Mouse (Mus musculus) kidney, adult 8-10 months (tissue): ENCODE data around the gene Pgm5.

Source experiments
- DNase-seq, 2 experiments: peaks; one replicate each; pipeline ENCODE4 v3.0.0; 2022

Pgm5 gene

GRCm38 (mm10) chr19:24865436-24865835 is 3.8 kb upstream of the Pgm5 start:
- DNase-seq: no peak

GRCm38 (mm10) chr19:24861276-24861611 is 411 bp downstream of the Pgm5 start:
- DNase-seq: no peak

- DNase-seq: no peak
Observed at GRCm38 (mm10) chr19:24851456-24852315, 10.0 kb downstream of the Pgm5 start.

- no peak for DNase-seq
Observed at GRCm38 (mm10) chr19:24848844-24849243, 12.8 kb downstream of the Pgm5 start.

GRCm38 (mm10) chr19:24848345-24848744 is 13.3 kb downstream of the Pgm5 start:
- DNase-seq: no peak

GRCm38 (mm10) chr19:24845007-24845546 is 16.6 kb downstream of the Pgm5 start:
- no peak for DNase-seq

- peak; percentile 7 to 42 for DNase-seq
Observed at GRCm38 (mm10) chr19:24842080-24842479, 19.6 kb downstream of the Pgm5 start.

GRCm38 (mm10) chr19:24824517-24824916 is 37.1 kb downstream of the Pgm5 start:
- no peak for DNase-seq

- DNase-seq: no peak
Observed at GRCm38 (mm10) chr19:24815661-24816221, 45.9 kb downstream of the Pgm5 start.

GRCm38 (mm10) chr19:24812861-24813293 is 48.8 kb downstream of the Pgm5 start:
- no peak for DNase-seq

- no peak for DNase-seq
Observed at GRCm38 (mm10) chr19:24812106-24812810, 49.4 kb downstream of the Pgm5 start.

- no peak for DNase-seq
Observed at GRCm38 (mm10) chr19:24811451-24811850, 50.2 kb downstream of the Pgm5 start.

- DNase-seq: no peak
Observed at GRCm38 (mm10) chr19:24806013-24806412, 55.6 kb downstream of the Pgm5 start.

- peak; percentile 1 to 2 for DNase-seq
Observed at GRCm38 (mm10) chr19:24797606-24798005, 64.0 kb downstream of the Pgm5 start.

- DNase-seq: no peak
Observed at GRCm38 (mm10) chr19:24794350-24794749, 67.3 kb downstream of the Pgm5 start.

- DNase-seq: no peak
Observed at GRCm38 (mm10) chr19:24793545-24794139, 68.0 kb downstream of the Pgm5 start.

- no peak for DNase-seq
Observed at GRCm38 (mm10) chr19:24792876-24793275, 68.8 kb downstream of the Pgm5 start.

- DNase-seq: no peak
Observed at GRCm38 (mm10) chr19:24785898-24786297, 75.8 kb downstream of the Pgm5 start.

GRCm38 (mm10) chr19:24785056-24785675 is 76.5 kb downstream of the Pgm5 start:
- DNase-seq: no peak

- DNase-seq: no peak
Observed at GRCm38 (mm10) chr19:24783736-24784135, 77.9 kb downstream of the Pgm5 start.

- no peak for DNase-seq
Observed at GRCm38 (mm10) chr19:24779996-24780395, 81.7 kb downstream of the Pgm5 start.

- DNase-seq: no peak
Observed at GRCm38 (mm10) chr19:24770345-24770744, 91.3 kb downstream of the Pgm5 start.

- DNase-seq: no peak
Observed at GRCm38 (mm10) chr19:24767401-24767800, 94.3 kb downstream of the Pgm5 start.
